Mouse (Mus musculus) bone marrow macrophage, adult 2 months (primary cell): Measurements from ENCODE around the gene Gm10283.

Experiments used
- CTCF ChIP-seq: IDR thresholded peaks from 2 replicates; pipeline ENCODE4 v1.5.1; 2012; ENCODE audit warnings: low read depth, mild to moderate bottlenecking, low read length, moderate library complexity
- POLR2A ChIP-seq: IDR thresholded peaks from 2 replicates; pipeline ENCODE4 v1.6.1; 2012; ENCODE audit warnings: mild to moderate bottlenecking, low read depth, low read length, borderline replicate concordance

DNA sequence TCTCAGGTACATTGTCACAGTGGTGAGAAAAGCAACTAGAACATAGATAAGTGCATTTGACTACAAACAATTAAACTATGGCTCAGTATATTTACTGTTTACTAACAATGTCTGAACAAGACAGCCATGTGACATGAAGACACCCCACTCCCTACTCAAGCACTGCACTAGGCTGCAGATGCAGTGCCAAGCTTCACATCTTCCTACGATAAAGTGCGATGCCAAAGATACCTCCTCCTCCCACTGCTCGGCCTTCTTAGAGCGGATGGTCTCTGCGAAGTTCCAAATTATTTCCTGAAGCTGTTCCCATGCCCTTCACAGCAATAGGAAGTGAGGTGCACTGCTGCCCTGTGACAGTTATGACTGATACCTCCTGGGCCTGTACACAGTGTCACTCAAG, 70.3 kb downstream of the Gm10283 start:
- TF ChIP-seq CTCF = no peak
- TF ChIP-seq POLR2A = no peak
